ENCODE assay signal across 8 mouse cellular contexts in genomic region chr9:119352060-119352459, GRCm38 (mm10). TPM values are rescaled to one million over a fixed set of nuclear protein-coding genes. Genes with fewer than 3 reads are reported as not detected.
A peak's percentile ranks its signal among the peaks of the same experiment; 100 is the strongest.
DNase-seq lines count a peak whose midpoint lies in the region; ATAC-seq and TF ChIP-seq lines count a peak whose summit lies in the region.

No protein-coding gene starts in this region.

- WGBS in hindbrain, embryonic 10.5 days = 23% methylated on average over 4 of the region's 4 CpGs
- WGBS in lung, postnatal 0 days = 31% methylated on average over 4 of the region's 4 CpGs

- no peak for TF ChIP-seq EP300 in lung, postnatal 0 days (IDR thresholded peaks at IDR 0.05)

- no peaks in the 10 kb centered on the region for H3K27me3 ChIP-seq in hindbrain, embryonic 10.5 days (ENCODE audit: insufficient read depth, poor library complexity, severe bottlenecking)
- H3K27me3 ChIP-seq in lung, postnatal 0 days (replicated peaks; ENCODE audit: insufficient read depth, low read length) = no peaks in the 10 kb centered on the region

- H3K4me1 ChIP-seq in hindbrain, embryonic 10.5 days (replicated peaks) = no peaks in the 10 kb centered on the region
- H3K4me1 ChIP-seq in lung, postnatal 0 days (ENCODE audit: insufficient read depth, low read depth, low read length) = no peaks in the 10 kb centered on the region

- ATAC-seq in lung, postnatal 0 days = peak; percentile 89

- peak; percentile 93 for TF ChIP-seq CTCF in lung, postnatal 0 days (IDR thresholded peaks at IDR 0.05)

- H3K4me2 ChIP-seq in lung, postnatal 0 days (replicated peaks; ENCODE audit: low read depth, low read length) = no peak overlapping the region

- H3K27ac ChIP-seq in hindbrain, embryonic 10.5 days = no peak overlapping the region
- H3K27ac ChIP-seq in lung, postnatal 0 days (ENCODE audit: low read length) = no peak overlapping the region

- H3K9me3 ChIP-seq in hindbrain, embryonic 10.5 days = no peaks in the 10 kb centered on the region
- no peaks in the 10 kb centered on the region for H3K9me3 ChIP-seq in lung, postnatal 0 days (ENCODE audit: low read length)

- DNase-seq in Muller cell, postnatal 12 days (ENCODE audit: inconsistent ontology term) = peak; percentile 64
- DNase-seq in cerebellum, adult 18-20 months = peak; percentile 65 to 79
- peak; percentile 62 for DNase-seq in forelimb bud, embryonic 11.5 days (ENCODE audit: low read depth, low spot score)
- peak; percentile 81 for DNase-seq in hindbrain, embryonic 10.5 days (ENCODE audit: low spot score)
- peak; percentile 37 for DNase-seq in layer of hippocampus, adult 9-10 months (ENCODE audit: low spot score)
- DNase-seq in lung, postnatal 0 days (ENCODE audit: low spot score) = peak; percentile 81
- DNase-seq in retina, embryonic 14.5 days (ENCODE audit: low spot score) = peak; percentile 86
- peak; percentile 72 for DNase-seq in thymus, postnatal 25 days

- no peak overlapping the region for H3K9ac ChIP-seq in lung, postnatal 0 days (replicated peaks; ENCODE audit: low read depth)

- no peak overlapping the region for H3K4me3 ChIP-seq in hindbrain, embryonic 10.5 days
- H3K4me3 ChIP-seq in lung, postnatal 0 days (ENCODE audit: low read depth, low read length) = no peak overlapping the region

- peaks cover 42% of the 10 kb centered on the region for H3K36me3 ChIP-seq in hindbrain, embryonic 10.5 days
- 0 out of 2 replicates have a peak, but pooled peaks cover 10% of the 10 kb centered on the region for H3K36me3 ChIP-seq in lung, postnatal 0 days (ENCODE audit: insufficient read depth, low read length)

RNA-seq across cellular contexts. Expression of gene Xylb, which starts 5.1 kb away (rescaled TPM):
- 6.6 and 7.0 TPM in 2 replicates for polyA plus RNA-seq in hindbrain, embryonic 10.5 days (2016; fragmentation: Nextera tagmentation; extraction: Ambion mirVana)
- 2.0 and 2.2 TPM in 2 replicates for polyA plus RNA-seq in lung, postnatal 0 days (2015; fragmentation: Nextera tagmentation; extraction: Ambion mirVana)

RNA-seq across cellular contexts. Expression of gene Myd88, which starts 10.8 kb away (rescaled TPM):
- 8.2 and 8.4 TPM in 2 replicates for polyA plus RNA-seq in hindbrain, embryonic 10.5 days (2016; fragmentation: Nextera tagmentation; extraction: Ambion mirVana)
- 50.3 and 61.3 TPM in 2 replicates for polyA plus RNA-seq in lung, postnatal 0 days (2015; fragmentation: Nextera tagmentation; extraction: Ambion mirVana)

RNA-seq across cellular contexts. Expression of gene Acaa1a, which starts 12.6 kb away (rescaled TPM):
- polyA plus RNA-seq in hindbrain, embryonic 10.5 days (2016; fragmentation: Nextera tagmentation; extraction: Ambion mirVana) = 73.5 and 81.5 TPM in 2 replicates
- polyA plus RNA-seq in lung, postnatal 0 days (2015; fragmentation: Nextera tagmentation; extraction: Ambion mirVana) = 114 and 128 TPM in 2 replicates

RNA-seq across cellular contexts. Expression of gene Slc22a14, which starts 13.3 kb away (rescaled TPM):
- 0.10 TPM in 1 of 2 replicates, not detected in the other for polyA plus RNA-seq in hindbrain, embryonic 10.5 days (2016; fragmentation: Nextera tagmentation; extraction: Ambion mirVana)
- 0.17 TPM in 1 of 2 replicates, not detected in the other for polyA plus RNA-seq in lung, postnatal 0 days (2015; fragmentation: Nextera tagmentation; extraction: Ambion mirVana)

RNA-seq across cellular contexts. Expression of gene Oxsr1, which starts 29.8 kb away (rescaled TPM):
- polyA plus RNA-seq in hindbrain, embryonic 10.5 days (2016; fragmentation: Nextera tagmentation; extraction: Ambion mirVana) = 14.3 and 14.7 TPM in 2 replicates
- 6.6 and 8.0 TPM in 2 replicates for polyA plus RNA-seq in lung, postnatal 0 days (2015; fragmentation: Nextera tagmentation; extraction: Ambion mirVana)
